Comparison of ENCODE assay signal across 15 mouse cellular contexts in genomic region chr10:61045081-61045480, GRCm38 (mm10). TPM values are rescaled to one million over a fixed set of nuclear protein-coding genes. Genes with fewer than 3 reads are reported as not detected.
DNase-seq lines count a peak whose midpoint lies in the region; ATAC-seq and TF ChIP-seq lines count a peak whose summit lies in the region.
"Had no signal": no experiment of that assay in that cellular context is flagged by ENCODE, and none has a peak within 500 bp of the region (broad histone marks: within the 10 kb centered on the region; RNA-seq: fewer than 3 reads in every experiment).

No protein-coding gene starts in this region.

- DNase-seq in forebrain, embryonic 14.5 days (ENCODE audit: low spot score): peak; percentile 37
- no peak for DNase-seq in lung, postnatal 36 days
- peak; percentile 59 for DNase-seq in limb, embryonic 10.5 days (ENCODE audit: low spot score)
- peak; percentile 73 for DNase-seq in retina, embryonic 14.5 days (ENCODE audit: low spot score)
- DNase-seq in urinary bladder, postnatal 25 days (ENCODE audit: low spot score): no peak
- no peak for DNase-seq in cerebellum, adult 2 months
- DNase-seq: B cell, adult 2 months; kidney, postnatal 25 days had no signal

- no peak overlapping the region for H3K4me3 ChIP-seq in forebrain, embryonic 14.5 days (ENCODE audit: low read depth, low read length)
- H3K4me3 ChIP-seq in forebrain, embryonic 15.5 days: no peak overlapping the region
- H3K4me3 ChIP-seq in lung, embryonic 16.5 days (ENCODE audit: low read length): no peak overlapping the region
- no peak overlapping the region for H3K4me3 ChIP-seq in limb, embryonic 10.5 days
- H3K4me3 ChIP-seq in cerebellum, adult 2 months (replicated peaks; ENCODE audit: insufficient read depth, low read depth, low read length): no peak overlapping the region
- H3K4me3 ChIP-seq: erythroblast, embryonic 14.5 days; heart, embryonic 13.5 days; limb, embryonic 12.5 days; megakaryocyte, embryonic 14.5 days; stomach, embryonic 15.5 days had no signal

- TF ChIP-seq POLR2A in cerebellum, adult 2 months (IDR thresholded peaks at IDR 0.05; ENCODE audit: borderline replicate concordance, insufficient read depth, low read length): no peak

- ATAC-seq in forebrain, embryonic 14.5 days: 0 out of 2 replicates have a peak, but pooled peaks have one; percentile 12
- no peak; the same call in 1 of the 2 replicates for ATAC-seq in forebrain, embryonic 15.5 days (replicated peaks)
- ATAC-seq in lung, embryonic 16.5 days (ENCODE audit: low read depth): 0 out of 2 replicates have a peak, but pooled peaks have one; percentile 39

- H3K27ac ChIP-seq in forebrain, embryonic 14.5 days (ENCODE audit: low read depth, low read length): no peak overlapping the region
- H3K27ac ChIP-seq in forebrain, embryonic 15.5 days (replicated peaks): no peak overlapping the region
- no peak overlapping the region for H3K27ac ChIP-seq in lung, embryonic 16.5 days (ENCODE audit: low read length)
- H3K27ac ChIP-seq in limb, embryonic 10.5 days: no peak overlapping the region
- no peak overlapping the region for H3K27ac ChIP-seq in cerebellum, adult 2 months (ENCODE audit: insufficient read depth, low read length)
- H3K27ac ChIP-seq: heart, embryonic 13.5 days; limb, embryonic 12.5 days; stomach, embryonic 15.5 days had no signal

- H3K9me3 ChIP-seq in forebrain, embryonic 14.5 days (replicated peaks; ENCODE audit: control insufficient read depth, low read length): no peaks in the 10 kb centered on the region
- H3K9me3 ChIP-seq in forebrain, embryonic 15.5 days: no peaks in the 10 kb centered on the region
- no peaks in the 10 kb centered on the region for H3K9me3 ChIP-seq in lung, embryonic 16.5 days (ENCODE audit: control insufficient read depth, low read length)
- no peaks in the 10 kb centered on the region for H3K9me3 ChIP-seq in limb, embryonic 10.5 days (replicated peaks)
- H3K9me3 ChIP-seq: heart, embryonic 13.5 days; limb, embryonic 12.5 days; megakaryocyte, embryonic 14.5 days; stomach, embryonic 15.5 days had no signal

- 17% methylated on average over 8 of the region's 8 CpGs for WGBS in forebrain, embryonic 14.5 days
- 11% methylated on average over 8 of the region's 8 CpGs for WGBS in forebrain, embryonic 15.5 days
- WGBS in lung, embryonic 16.5 days: 15% methylated on average over 8 of the region's 8 CpGs
- WGBS in limb, embryonic 10.5 days: 10% methylated on average over 8 of the region's 8 CpGs
- 15% methylated on average over 8 of the region's 8 CpGs for WGBS in cerebellum, adult 2 months

- H3K27me3 ChIP-seq in forebrain, embryonic 14.5 days (replicated peaks; ENCODE audit: control insufficient read depth, insufficient read depth, low read length): no peaks in the 10 kb centered on the region
- H3K27me3 ChIP-seq in forebrain, embryonic 15.5 days: no peaks in the 10 kb centered on the region
- no peaks in the 10 kb centered on the region for H3K27me3 ChIP-seq in lung, embryonic 16.5 days (ENCODE audit: control insufficient read depth, insufficient read depth, low read depth, low read length)
- no peaks in the 10 kb centered on the region for H3K27me3 ChIP-seq in limb, embryonic 10.5 days (ENCODE audit: low read depth, poor library complexity, severe bottlenecking)
- no peaks in the 10 kb centered on the region for H3K27me3 ChIP-seq in cerebellum, adult 2 months (ENCODE audit: control insufficient read depth, insufficient read depth, low read length)
- H3K27me3 ChIP-seq: limb, embryonic 12.5 days; stomach, embryonic 15.5 days had no signal

- H3K9ac ChIP-seq in forebrain, embryonic 14.5 days (ENCODE audit: low read length): no peak overlapping the region
- no peak overlapping the region for H3K9ac ChIP-seq in forebrain, embryonic 15.5 days (replicated peaks)
- no peak overlapping the region for H3K9ac ChIP-seq in lung, embryonic 16.5 days (ENCODE audit: low read length)
- H3K9ac ChIP-seq: heart, embryonic 13.5 days; limb, embryonic 12.5 days; stomach, embryonic 15.5 days had no signal

- no peaks in the 10 kb centered on the region for H3K36me3 ChIP-seq in forebrain, embryonic 14.5 days (ENCODE audit: control insufficient read depth, insufficient read depth, low read length)
- no peaks in the 10 kb centered on the region for H3K36me3 ChIP-seq in forebrain, embryonic 15.5 days
- no peaks in the 10 kb centered on the region for H3K36me3 ChIP-seq in lung, embryonic 16.5 days (ENCODE audit: control insufficient read depth, insufficient read depth, low read length)
- H3K36me3 ChIP-seq in limb, embryonic 10.5 days: no peaks in the 10 kb centered on the region
- H3K36me3 ChIP-seq: heart, embryonic 13.5 days; limb, embryonic 12.5 days; stomach, embryonic 15.5 days had no signal

- H3K4me2 ChIP-seq in forebrain, embryonic 14.5 days (ENCODE audit: low read length): no peak overlapping the region
- no peak overlapping the region for H3K4me2 ChIP-seq in forebrain, embryonic 15.5 days (replicated peaks)
- no peak overlapping the region for H3K4me2 ChIP-seq in lung, embryonic 16.5 days (ENCODE audit: low read depth, low read length)
- H3K4me2 ChIP-seq: heart, embryonic 13.5 days; limb, embryonic 12.5 days; stomach, embryonic 15.5 days had no signal

- TF ChIP-seq CTCF in cerebellum, adult 2 months (IDR thresholded peaks at IDR 0.05; ENCODE audit: borderline replicate concordance, insufficient read depth, low read depth, low read length): no peak

- no peaks in the 10 kb centered on the region for H3K4me1 ChIP-seq in forebrain, embryonic 14.5 days (ENCODE audit: control insufficient read depth, insufficient read depth, low read length)
- H3K4me1 ChIP-seq in forebrain, embryonic 15.5 days: no peaks in the 10 kb centered on the region; the same call in 1 of the 2 replicates
- H3K4me1 ChIP-seq in lung, embryonic 16.5 days (replicated peaks; ENCODE audit: control insufficient read depth, insufficient read depth, low read length): no peaks in the 10 kb centered on the region
- peaks cover 14% of the 10 kb centered on the region for H3K4me1 ChIP-seq in limb, embryonic 10.5 days
- H3K4me1 ChIP-seq in cerebellum, adult 2 months (ENCODE audit: control insufficient read depth, insufficient read depth, low read length): no peaks in the 10 kb centered on the region
- H3K4me1 ChIP-seq: limb, embryonic 12.5 days; megakaryocyte, embryonic 14.5 days; stomach, embryonic 15.5 days had no signal

RNA-seq across cellular contexts. Expression of gene Pcbd1, which starts 44.0 kb away (rescaled TPM):
- 22.2 and 25.5 TPM in 2 replicates for polyA plus RNA-seq in forebrain, embryonic 14.5 days (2014; fragmentation: Nextera tagmentation; extraction: Ambion mirVana)
- polyA plus RNA-seq in forebrain, embryonic 15.5 days (2015; fragmentation: Nextera tagmentation; extraction: Ambion mirVana): 15.8 and 16.5 TPM in 2 replicates
- 83.3 and 86.2 TPM in 2 replicates for polyA plus RNA-seq in lung, embryonic 16.5 days (2015; fragmentation: Nextera tagmentation; extraction: Ambion mirVana)
- polyA plus RNA-seq in limb, embryonic 10.5 days (2016; fragmentation: Nextera tagmentation; extraction: Ambion mirVana): 19.3 and 22.1 TPM in 2 replicates
- 25.7 and 26.3 TPM in 2 replicates for polyA plus RNA-seq in cerebellum, adult 2 months (2012; rRNA removed)

Comparison
In these comparisons a context has a peak if more than half of its experiments do, and no peak if none do; other contexts are left out.
1. DNase-seq: peak in forebrain, embryonic 14.5 days (single experiment), limb, embryonic 10.5 days (single experiment) and retina, embryonic 14.5 days (single experiment); none in lung, postnatal 36 days (single experiment), urinary bladder, postnatal 25 days (single experiment) and cerebellum, adult 2 months (0 of 2).